Mouse (Mus musculus) T-helper 2 cell (primary cell): ENCODE results near the gene Nhlrc3.

ENCODE experiments used
- in situ Hi-C: fragments of 300-600 bp; cut with MboI, MseI; formaldehyde crosslinking; loops from one replicate; pipeline ENCODE4 v1.15.1; 2025; ENCODE audit warnings: high pct_unique_total_duplicates

Nhlrc3 gene

GRCm38 (mm10) chr3:53463046-53463764 is at the start of gene Nhlrc3, which contains the start of gene Proser1:
Nhlrc3 (minus strand) TSS chr3:53463332.
Proser1 (plus strand) TSS chr3:53463666.
- in situ Hi-C loops = loop anchor here (25.0 kb wide), 1 partner anchor 1226 kb away; no protein-coding TSS in a partner anchor

- in situ Hi-C loops = no loop called here
These were observed 39.3 kb upstream of the Nhlrc3 start for GRCm38 (mm10) chr3:53502428-53502827.

- in situ Hi-C loops = loop anchor here (25.0 kb wide), 1 partner anchor 364 kb away; the partner anchor contains the start of gene Ufm1
These were observed 35.3 kb upstream of the Nhlrc3 start for GRCm38 (mm10) chr3:53498351-53498905.

GRCm38 (mm10) chr3:53488353-53488752 is 25.2 kb upstream of the Nhlrc3 start, which contains the start of gene Stoml3:
Stoml3 (plus strand) TSS chr3:53488653.
- in situ Hi-C loops = loop anchor here (25.0 kb wide), 1 partner anchor 374 kb away; the partner anchor contains the start of gene Ufm1

- in situ Hi-C loops = loop anchor here (25.0 kb wide), 1 partner anchor 375 kb away; the partner anchor contains the start of gene Ufm1
These were observed 24.0 kb upstream of the Nhlrc3 start for GRCm38 (mm10) chr3:53486996-53487576.

GRCm38 (mm10) chr3:53486561-53486960 is 23.4 kb upstream of the Nhlrc3 start:
- in situ Hi-C loops = loop anchor here (25.0 kb wide), 1 partner anchor 376 kb away; the partner anchor contains the start of gene Ufm1

- in situ Hi-C loops = loop anchor here (25.0 kb wide), 1 partner anchor 379 kb away; the partner anchor contains the start of gene Ufm1
These were observed 20.4 kb upstream of the Nhlrc3 start for GRCm38 (mm10) chr3:53483414-53484059.

- in situ Hi-C loops = loop anchor here (25.0 kb wide), 1 partner anchor 384 kb away; the partner anchor contains the start of gene Ufm1
These were observed 15.4 kb upstream of the Nhlrc3 start for GRCm38 (mm10) chr3:53478419-53479046.

- in situ Hi-C loops = loop anchor here (25.0 kb wide), 1 partner anchor 385 kb away; the partner anchor contains the start of gene Ufm1
These were observed 14.3 kb upstream of the Nhlrc3 start for GRCm38 (mm10) chr3:53477468-53477867.

- in situ Hi-C loops = loop anchor here (25.0 kb wide), 1 partner anchor 386 kb away; the partner anchor contains the start of gene Ufm1
These were observed 12.8 kb upstream of the Nhlrc3 start for GRCm38 (mm10) chr3:53475889-53476288.

- in situ Hi-C loops = loop anchor here (25.0 kb wide), 1 partner anchor 1237 kb away; no protein-coding TSS in a partner anchor
These were observed 11.0 kb upstream of the Nhlrc3 start for GRCm38 (mm10) chr3:53474179-53474578.

- in situ Hi-C loops = loop anchor here (25.0 kb wide), 1 partner anchor 1235 kb away; no protein-coding TSS in a partner anchor
These were observed 8.9 kb upstream of the Nhlrc3 start for GRCm38 (mm10) chr3:53472061-53472460.

- in situ Hi-C loops = loop anchor here (25.0 kb wide), 1 partner anchor 1232 kb away; no protein-coding TSS in a partner anchor
These were observed 6.5 kb upstream of the Nhlrc3 start for GRCm38 (mm10) chr3:53469650-53470049.

- in situ Hi-C loops = loop anchor here (25.0 kb wide), 1 partner anchor 1230 kb away; no protein-coding TSS in a partner anchor
These were observed 4.2 kb upstream of the Nhlrc3 start for GRCm38 (mm10) chr3:53467356-53467755.

- in situ Hi-C loops = loop anchor here (25.0 kb wide), 1 partner anchor 1229 kb away; no protein-coding TSS in a partner anchor
These were observed 3.3 kb upstream of the Nhlrc3 start for GRCm38 (mm10) chr3:53466481-53466880.

- in situ Hi-C loops = loop anchor here (25.0 kb wide), 1 partner anchor 1228 kb away; no protein-coding TSS in a partner anchor
These were observed 2.2 kb upstream of the Nhlrc3 start for GRCm38 (mm10) chr3:53465330-53465729.

GRCm38 (mm10) chr3:53464146-53464698 is 1.1 kb upstream of the Nhlrc3 start:
- in situ Hi-C loops = loop anchor here (25.0 kb wide), 1 partner anchor 1227 kb away; no protein-coding TSS in a partner anchor

GRCm38 (mm10) chr3:53463765-53464114 is 608 bp upstream of the Nhlrc3 start:
- in situ Hi-C loops = loop anchor here (25.0 kb wide), 1 partner anchor 1226 kb away; no protein-coding TSS in a partner anchor

- in situ Hi-C loops = loop anchor here (25.0 kb wide), 1 partner anchor 1225 kb away; no protein-coding TSS in a partner anchor
These were observed 459 bp downstream of the Nhlrc3 start for GRCm38 (mm10) chr3:53462701-53463045.

- in situ Hi-C loops = loop anchor here (25.0 kb wide), 1 partner anchor 1223 kb away; no protein-coding TSS in a partner anchor
These were observed 3.0 kb downstream of the Nhlrc3 start for GRCm38 (mm10) chr3:53460106-53460505.
